In genomic region chr7:37392604-37393003, GRCm38 (mm10) we compare ENCODE assay signal across 15 mouse cellular contexts.
DNase-seq lines count a peak whose midpoint lies in the region; TF ChIP-seq lines count a peak whose summit lies in the region.
"Had no signal": no experiment of that assay in that cellular context is flagged by ENCODE, and none has a peak within 500 bp of the region (broad histone marks: within the 10 kb centered on the region; RNA-seq: fewer than 3 reads in every experiment).

No protein-coding gene starts in this region.

- no peak overlapping the region for H3K4me3 ChIP-seq in layer of hippocampus, adult 2 months
- H3K4me3 ChIP-seq: left cerebral cortex, adult 2 months; liver, embryonic 13.5 days; lung, embryonic 15.5 days; midbrain, embryonic 13.5 days had no signal

- TF ChIP-seq POLR2A in brain, embryonic 14.5 days (IDR thresholded peaks at IDR 0.05; ENCODE audit: borderline replicate concordance, extremely low read depth, insufficient read depth, insufficient read length, poor library complexity, severe bottlenecking), result no peak

- no peak for TF ChIP-seq CTCF in layer of hippocampus, adult 2 months (conservative IDR thresholded peaks at IDR 0.05)
- TF ChIP-seq CTCF in brain, embryonic 14.5 days (IDR thresholded peaks at IDR 0.05; ENCODE audit: borderline replicate concordance, extremely low read depth, insufficient read depth, insufficient read length), result no peak

- H3K27ac ChIP-seq in layer of hippocampus, adult 2 months, result peak overlapping the region; percentile 67; the same call in 1 of the 2 replicates
- H3K27ac ChIP-seq: left cerebral cortex, adult 2 months; liver, embryonic 13.5 days; lung, embryonic 15.5 days; midbrain, embryonic 13.5 days had no signal

- no peak for DNase-seq in layer of hippocampus, adult 2 months (ENCODE audit: low spot score in 2 of 2)
- DNase-seq in layer of hippocampus, postnatal 36 days, result no peak
- peak; percentile 53 for DNase-seq in brain, embryonic 14.5 days (ENCODE audit: low read depth)
- DNase-seq in cerebellum, adult 11 months, result peak; percentile 81
- peak; percentile 78 to 79 for DNase-seq in cerebellum, postnatal 14 days
- no peak for DNase-seq in natural killer cell, adult 2 months (ENCODE audit: low spot score in 2 of 2)
- no peak for DNase-seq in urinary bladder, adult 2 months (ENCODE audit: low spot score)
- DNase-seq in thymus, postnatal 0 days (ENCODE audit: low spot score), result no peak
- DNase-seq: adrenal gland, postnatal 36 days; gastrocnemius, postnatal 14 days; liver, embryonic 13.5 days; right cerebral cortex, postnatal 4 days had no signal

Comparison
In these comparisons a context has a peak if more than half of its experiments do, and no peak if none do; other contexts are left out.
1. DNase-seq: peak in brain, embryonic 14.5 days (single experiment), cerebellum, adult 11 months (single experiment) and cerebellum, postnatal 14 days (2 of 2); none in layer of hippocampus, adult 2 months (0 of 2), layer of hippocampus, postnatal 36 days (0 of 2), natural killer cell, adult 2 months (0 of 2), urinary bladder, adult 2 months (single experiment) and thymus, postnatal 0 days (single experiment).